19 mouse cellular contexts compared by ENCODE assay signal in genomic region chr1:34129691-34130090, GRCm38 (mm10).
DNase-seq lines count a peak whose midpoint lies in the region; ATAC-seq lines count a peak whose summit lies in the region.
"Had no signal": no experiment of that assay in that cellular context is flagged by ENCODE, and none has a peak within 500 bp of the region (broad histone marks: within the 10 kb centered on the region; RNA-seq: fewer than 3 reads in every experiment).

No protein-coding gene starts in this region.

- no peaks in the 10 kb centered on the region for H3K9me3 ChIP-seq in heart, embryonic 12.5 days (replicated peaks)
- no peaks in the 10 kb centered on the region for H3K9me3 ChIP-seq in hindbrain, embryonic 12.5 days (replicated peaks)
- H3K9me3 ChIP-seq: forebrain, embryonic 15.5 days; limb, embryonic 15.5 days; liver, embryonic 15.5 days had no signal

- peak; percentile 39 for DNase-seq in lung, postnatal 10 days
- no peak for DNase-seq in lung, postnatal 25 days (ENCODE audit: low spot score)
- DNase-seq in heart, postnatal 36 days: peak; percentile 37 to 49
- DNase-seq in c-Kit-positive CD71-positive TER-119-positive erythroid progenitor cells, embryonic 14.5 days (ENCODE audit: low spot score): no peak
- no peak for DNase-seq in frontal cortex, postnatal 36 days (ENCODE audit: low spot score in 2 of 2)
- DNase-seq: cerebellum, adult 9-11 months; kidney, adult 2 months; kidney, postnatal 10 days; lung, postnatal 36 days; retina, postnatal 1 day; right cerebral cortex, postnatal 4 days had no signal

- peak; percentile 78 for ATAC-seq in heart, embryonic 12.5 days (ENCODE audit: insufficient number of reproducible peaks, low FRiP score)
- no peak for ATAC-seq in hindbrain, embryonic 12.5 days (ENCODE audit: low FRiP score)
- ATAC-seq: forebrain, embryonic 15.5 days; hindbrain, postnatal 0 days had no signal

- no peak overlapping the region for H3K9ac ChIP-seq in heart, embryonic 12.5 days
- H3K9ac ChIP-seq in hindbrain, embryonic 12.5 days: no peak overlapping the region
- H3K9ac ChIP-seq: forebrain, embryonic 15.5 days; limb, embryonic 15.5 days; liver, embryonic 15.5 days had no signal

- peak overlapping the region; percentile 35 for H3K4me2 ChIP-seq in heart, embryonic 12.5 days
- H3K4me2 ChIP-seq in hindbrain, embryonic 12.5 days (replicated peaks): no peak overlapping the region
- H3K4me2 ChIP-seq: forebrain, embryonic 15.5 days; limb, embryonic 15.5 days; liver, embryonic 15.5 days had no signal

- intact Hi-C loops in heart, postnatal 36 days (cut with DNase I): no loop called here

- peak overlapping the region; percentile 92 for H3K27ac ChIP-seq in heart, embryonic 12.5 days (ENCODE audit: poor library complexity, severe bottlenecking)
- no peak overlapping the region for H3K27ac ChIP-seq in hindbrain, embryonic 12.5 days
- H3K27ac ChIP-seq: forebrain, embryonic 15.5 days; hindbrain, postnatal 0 days; limb, embryonic 15.5 days; liver, embryonic 15.5 days; stomach, postnatal 0 days had no signal

- no peaks in the 10 kb centered on the region for H3K36me3 ChIP-seq in heart, embryonic 12.5 days
- H3K36me3 ChIP-seq in hindbrain, embryonic 12.5 days: no peaks in the 10 kb centered on the region
- H3K36me3 ChIP-seq: forebrain, embryonic 15.5 days; limb, embryonic 15.5 days; liver, embryonic 15.5 days had no signal

- H3K4me1 ChIP-seq in heart, embryonic 12.5 days (replicated peaks): peaks cover 79% of the 10 kb centered on the region
- H3K4me1 ChIP-seq in hindbrain, embryonic 12.5 days: 0 out of 2 replicates have a peak, but pooled peaks cover 5% of the 10 kb centered on the region
- H3K4me1 ChIP-seq: forebrain, embryonic 15.5 days; liver, embryonic 15.5 days had no signal

- no peak overlapping the region for H3K4me3 ChIP-seq in heart, embryonic 12.5 days
- H3K4me3 ChIP-seq in hindbrain, embryonic 12.5 days: no peak overlapping the region
- H3K4me3 ChIP-seq: erythroblast, embryonic 14.5 days; forebrain, embryonic 15.5 days; limb, embryonic 15.5 days; liver, embryonic 15.5 days had no signal

- WGBS in heart, embryonic 12.5 days: 20% methylated on average over 9 of the region's 9 CpGs
- WGBS in hindbrain, embryonic 12.5 days: 83% methylated on average over 9 of the region's 9 CpGs

- no peaks in the 10 kb centered on the region for H3K27me3 ChIP-seq in heart, embryonic 12.5 days (replicated peaks)
- no peaks in the 10 kb centered on the region for H3K27me3 ChIP-seq in hindbrain, embryonic 12.5 days
- H3K27me3 ChIP-seq: forebrain, embryonic 15.5 days; limb, embryonic 15.5 days; liver, embryonic 15.5 days had no signal

Comparison
In these comparisons a context has a peak if more than half of its experiments do, and no peak if none do; other contexts are left out.
1. DNase-seq: peak in lung, postnatal 10 days (single experiment) and heart, postnatal 36 days (2 of 2); none in lung, postnatal 25 days (single experiment), c-Kit-positive CD71-positive TER-119-positive erythroid progenitor cells, embryonic 14.5 days (single experiment) and frontal cortex, postnatal 36 days (0 of 2).